Mouse (Mus musculus): ENCODE measurements around the gene Aprt.
"Not testable (repeated sequence)": the region's sequence is repeated elsewhere in the genome, so short reads cannot be mapped to it uniquely, and the experiment has no call there.

Aprt gene

GRCm38 (mm10) chr8:122586171-122586570, 9.5 kb upstream of the Aprt start:
- no peak for DNase-seq (ENCODE audit: low spot score)

DNA sequence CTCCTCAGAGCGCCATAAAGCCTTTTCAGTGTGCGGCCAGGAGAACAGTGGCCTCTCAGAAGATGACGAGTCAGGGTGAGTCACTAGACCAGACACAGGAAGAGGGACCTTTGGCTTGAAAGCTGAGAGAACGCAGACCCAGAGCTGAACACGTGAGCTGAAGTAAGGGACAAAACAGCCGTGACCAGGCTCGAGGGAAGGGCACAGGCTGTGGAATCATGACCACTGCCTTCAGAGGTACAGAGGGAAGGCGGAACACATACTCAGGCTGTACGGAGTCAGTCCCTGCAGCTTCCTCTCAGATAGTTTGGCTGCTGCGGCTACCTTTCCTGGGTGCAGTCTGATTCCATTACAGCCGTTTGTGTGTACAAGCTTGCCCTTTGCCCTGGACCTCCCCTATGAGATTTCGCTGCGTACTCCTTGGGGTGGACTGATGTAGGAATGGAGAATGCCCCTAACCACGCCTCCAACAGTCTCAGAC, 8.7 kb upstream of the Aprt start:
- DNase-seq (ENCODE audit: low spot score) = no peak

- DNase-seq (ENCODE audit: low spot score) = no peak
Measured at GRCm38 (mm10) chr8:122584981-122585380, 8.3 kb upstream of the Aprt start.

DNA sequence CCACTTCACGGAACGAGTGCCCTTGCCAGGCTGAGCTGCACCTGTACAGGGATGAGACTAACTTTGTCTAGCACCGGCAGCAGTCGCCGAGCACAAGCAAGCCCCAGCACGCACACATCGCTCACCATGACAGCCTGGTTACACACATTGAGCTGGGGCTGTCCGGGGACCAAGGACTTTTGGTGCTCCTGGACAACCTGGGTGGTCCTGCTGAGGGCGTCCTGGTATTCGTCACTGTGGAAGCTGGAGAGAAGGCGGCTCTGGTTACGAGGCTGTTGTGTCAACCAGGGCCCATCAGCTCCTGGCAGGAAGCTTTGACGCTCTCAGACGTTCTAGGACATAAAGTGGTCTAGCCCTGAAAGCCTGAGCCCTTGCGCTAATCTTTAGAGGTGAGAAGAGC, 4.2 kb upstream of the Aprt start:
- DNase-seq (ENCODE audit: low spot score) = no peak

GRCm38 (mm10) chr8:122579196-122579595, 2.5 kb upstream of the Aprt start:
- DNase-seq (ENCODE audit: low spot score) = no peak

DNA sequence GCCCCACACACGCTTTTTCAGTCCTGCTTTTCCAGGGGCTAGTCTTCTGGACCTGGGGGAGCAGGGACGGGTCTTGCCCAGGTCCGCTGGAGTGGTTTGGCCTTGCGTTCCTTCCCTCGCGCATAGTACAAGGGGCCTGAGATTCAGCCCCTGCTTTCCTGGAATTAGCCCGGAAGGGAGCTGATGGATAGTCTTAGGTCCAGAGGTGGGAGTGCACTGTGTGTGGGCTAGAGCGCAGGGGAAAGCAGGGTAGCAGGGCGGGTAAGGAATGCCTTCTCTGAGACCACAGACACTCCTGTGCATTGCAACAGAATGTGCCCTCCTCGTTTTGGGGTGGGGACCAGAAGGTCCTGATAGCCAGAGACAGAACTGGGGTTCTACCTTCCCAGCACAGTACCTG, 407 bp upstream of the Aprt start:
- DNase-seq (ENCODE audit: low spot score) = no peak

DNA sequence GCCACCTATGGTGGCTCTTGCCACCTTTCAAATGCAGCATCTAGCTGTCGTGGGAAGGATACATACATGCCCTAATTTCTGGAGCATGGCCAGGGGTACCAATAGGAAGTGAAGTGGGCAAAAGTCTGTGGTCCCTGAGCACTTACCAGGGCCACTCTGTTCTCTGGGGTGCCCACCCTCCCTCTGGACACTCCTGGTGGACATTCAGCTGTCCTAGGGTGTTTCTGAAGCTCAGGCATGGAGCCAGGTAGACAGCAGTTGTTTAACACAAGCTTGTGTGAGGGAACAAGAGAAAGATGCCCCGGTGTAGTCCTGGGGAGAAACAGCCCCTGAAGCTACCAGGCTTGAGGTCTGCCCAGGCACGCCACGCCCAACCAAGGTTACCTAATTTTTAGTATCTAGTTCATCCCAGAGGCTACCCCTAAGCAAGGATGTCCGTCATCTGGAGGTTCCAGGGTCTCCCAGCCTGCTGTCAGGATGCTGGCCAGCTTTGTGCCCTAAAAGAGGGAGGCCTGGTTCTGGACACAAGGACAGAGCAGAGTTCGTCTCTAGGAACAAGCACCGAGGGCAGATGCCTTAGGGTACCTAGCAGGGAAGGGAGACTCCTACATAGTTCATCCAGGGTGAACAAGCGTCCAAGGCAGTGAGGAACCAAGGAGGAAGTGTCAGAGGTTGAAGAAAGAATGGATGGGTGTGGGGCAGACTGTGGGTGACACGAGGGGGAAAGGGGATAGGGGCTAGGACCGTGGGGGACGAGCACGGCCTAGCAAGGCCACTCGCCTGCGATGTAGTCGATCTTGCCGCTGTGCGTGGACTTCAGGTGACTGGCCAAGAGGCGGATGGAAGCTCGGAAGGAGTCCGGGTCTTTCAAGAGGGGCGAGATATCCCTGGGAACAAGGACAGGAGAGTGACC, 718 bp downstream of the Aprt start:
- DNase-seq (ENCODE audit: low spot score) = no peak

- no peak for DNase-seq (ENCODE audit: low spot score)
Measured at GRCm38 (mm10) chr8:122575286-122575685, 1.4 kb downstream of the Aprt start.

DNA sequence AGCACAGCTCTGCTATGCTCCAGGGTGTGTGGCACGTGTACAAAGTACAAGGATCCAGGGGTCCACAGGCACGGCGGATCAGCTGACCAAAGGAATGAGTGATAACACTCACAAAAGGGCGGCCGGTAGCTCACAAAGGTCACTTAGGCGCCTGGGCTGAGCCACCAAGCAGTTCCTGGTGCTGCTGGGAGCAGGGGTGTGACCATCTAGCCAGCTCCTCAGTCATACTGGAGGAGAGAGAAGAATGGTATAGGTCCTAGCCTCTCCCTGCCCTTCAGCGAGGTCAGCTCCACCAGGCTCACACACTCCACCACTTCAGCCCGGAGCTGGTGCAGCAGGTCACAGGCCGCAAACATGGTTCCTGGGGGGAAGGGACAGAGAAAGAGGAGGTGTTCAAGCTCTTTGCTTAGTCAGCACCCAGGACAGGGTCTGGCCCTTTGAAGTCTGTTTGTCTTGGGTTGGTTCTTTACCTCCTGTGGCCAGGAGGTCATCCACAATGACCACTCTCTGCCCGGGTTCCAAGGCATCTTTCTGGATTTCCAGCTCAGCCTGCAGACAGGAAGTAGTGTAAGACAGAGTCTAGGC, 1.9 kb downstream of the Aprt start:
- DNase-seq (ENCODE audit: low spot score) = no peak

DNA sequence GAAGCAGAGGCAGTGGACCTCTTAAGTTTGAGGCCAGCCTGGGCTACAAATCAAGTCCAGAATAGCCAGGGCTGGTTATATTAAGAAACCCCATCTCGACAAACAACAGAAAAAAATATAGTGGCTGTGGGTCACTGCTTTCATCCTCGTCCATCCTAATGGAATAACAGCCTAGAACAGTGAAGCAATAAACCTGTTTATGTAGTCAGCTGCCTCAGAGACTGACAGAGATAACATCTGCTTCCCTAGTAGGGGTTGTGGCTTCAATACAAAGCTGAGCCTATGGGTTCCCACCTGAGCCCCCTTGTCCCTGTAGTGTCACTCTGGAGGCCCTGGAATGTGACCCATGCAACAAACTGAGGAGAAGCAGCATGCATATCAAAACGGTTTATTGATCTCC, 2.4 kb downstream of the Aprt start:
- no peak for DNase-seq (ENCODE audit: low spot score)

GRCm38 (mm10) chr8:122573577-122573976, 3.1 kb downstream of the Aprt start:
- DNase-seq (ENCODE audit: low spot score) = no peak

DNA sequence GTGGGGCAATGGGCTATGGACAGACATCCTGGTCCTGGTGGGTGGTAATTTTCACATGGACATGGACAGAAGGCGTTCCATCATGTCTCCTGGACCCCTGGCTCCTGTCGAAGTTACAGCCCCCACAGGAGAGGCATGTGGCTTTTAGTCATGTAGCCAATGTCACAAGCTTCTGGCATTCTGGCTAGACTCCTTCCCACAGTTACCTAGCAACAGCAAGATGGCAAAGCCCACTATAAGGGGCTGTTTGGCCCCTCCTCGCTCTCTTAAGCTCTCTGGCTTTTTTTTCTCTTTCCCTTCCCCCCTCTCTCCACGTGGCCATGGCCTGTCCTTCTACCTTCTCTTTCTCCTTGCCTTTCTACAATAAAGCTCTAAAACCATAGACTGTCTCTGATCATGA, 3.5 kb downstream of the Aprt start:
- not testable (repeated sequence) for DNase-seq (ENCODE audit: low spot score)

- no peak for DNase-seq (ENCODE audit: low spot score)
Measured at GRCm38 (mm10) chr8:122572751-122573150, 4.0 kb downstream of the Aprt start.

DNA sequence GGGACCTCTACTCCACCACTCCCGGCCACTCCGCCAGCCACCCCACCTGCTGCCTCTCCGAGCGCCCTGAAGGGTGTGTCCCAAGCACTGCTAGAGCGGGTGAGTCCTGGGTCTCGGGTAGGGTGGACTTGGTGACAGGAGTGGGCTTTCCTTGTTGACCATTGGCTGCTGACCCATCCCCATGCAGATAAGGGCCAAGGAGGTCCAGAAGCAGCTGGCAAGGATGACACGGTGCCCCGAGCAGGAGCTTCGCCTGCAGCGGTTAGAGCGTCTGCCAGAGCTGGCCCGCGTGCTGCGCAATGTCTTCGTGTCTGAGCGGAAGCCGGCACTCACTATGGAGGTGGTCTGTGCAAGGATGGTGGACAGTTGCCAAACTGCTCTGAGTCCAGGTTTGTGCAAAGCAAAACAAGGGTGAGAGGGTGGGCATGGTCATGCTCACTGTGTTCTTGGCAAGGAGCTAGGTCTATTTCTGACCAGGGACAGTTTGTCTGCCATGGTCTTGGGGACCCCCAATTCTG, 4.9 kb downstream of the Aprt start:
- DNase-seq (ENCODE audit: low spot score) = no peak

DNA sequence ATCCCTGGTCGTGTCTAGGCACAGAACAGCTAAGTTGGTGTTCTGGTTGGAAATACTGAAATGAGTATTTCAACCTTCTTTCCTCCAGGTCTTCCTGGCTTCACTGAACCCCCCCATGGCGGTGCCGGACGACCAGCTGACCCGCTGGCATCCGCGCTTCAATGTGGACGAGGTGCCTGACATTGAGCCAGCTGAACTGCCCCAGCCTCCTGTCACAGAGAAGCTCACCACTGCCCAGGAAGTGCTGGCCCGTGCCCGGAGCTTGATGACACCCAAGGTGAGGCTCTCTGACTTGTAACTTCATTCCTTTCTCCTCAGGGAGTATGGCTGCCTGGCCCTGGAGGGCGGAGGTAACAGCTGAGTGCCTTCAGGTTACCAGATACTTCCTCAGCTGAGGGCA, 5.6 kb downstream of the Aprt start:
- DNase-seq (ENCODE audit: low spot score) = no peak

DNA sequence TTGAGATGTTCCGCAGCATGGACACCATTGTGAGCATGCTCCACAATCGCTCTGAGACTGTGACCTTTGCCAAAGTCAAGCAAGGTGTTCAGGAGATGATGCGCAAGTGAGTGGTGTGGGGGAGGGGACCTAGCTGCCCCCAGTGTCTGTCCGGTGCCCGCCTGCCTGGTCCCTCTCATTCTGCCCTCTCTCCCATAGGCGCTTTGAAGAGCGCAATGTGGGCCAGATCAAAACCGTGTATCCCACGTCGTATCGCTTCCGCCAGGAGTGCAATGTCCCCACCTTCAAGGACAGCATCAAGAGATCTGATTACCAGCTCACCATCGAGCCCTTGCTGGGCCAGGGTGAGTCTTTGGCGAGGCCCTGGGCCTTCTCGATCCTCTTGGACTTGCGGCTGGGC, 6.7 kb downstream of the Aprt start:
- DNase-seq (ENCODE audit: low spot score) = no peak

DNA sequence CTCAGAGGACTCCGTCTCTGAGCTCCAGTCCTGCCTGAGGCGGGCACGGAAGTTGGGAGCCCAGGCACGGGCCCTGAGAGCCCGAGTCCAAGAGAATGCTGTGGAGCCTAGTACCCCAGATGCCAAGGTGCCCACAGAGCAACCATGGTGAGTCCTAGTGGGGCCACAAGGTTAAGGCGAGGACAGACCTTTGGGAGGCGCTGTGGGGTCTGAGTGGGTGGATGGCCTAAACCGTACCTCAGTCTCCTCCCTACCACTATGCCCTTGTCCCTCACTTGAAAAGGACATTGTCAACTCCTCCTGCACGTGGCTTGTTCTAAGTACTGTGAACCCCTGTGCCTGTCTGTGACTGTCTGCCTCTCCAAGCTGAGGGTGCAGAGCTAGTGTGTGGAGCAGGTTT, 7.4 kb downstream of the Aprt start:
- no peak for DNase-seq (ENCODE audit: low spot score)

GRCm38 (mm10) chr8:122568881-122569309, 7.8 kb downstream of the Aprt start:
- no peak for DNase-seq (ENCODE audit: low spot score)

- DNase-seq (ENCODE audit: low spot score) = peak; percentile 65
Measured at GRCm38 (mm10) chr8:122568109-122568504, 8.6 kb downstream of the Aprt start.

GRCm38 (mm10) chr8:122567361-122568108, 9.2 kb downstream of the Aprt start, which contains the start of gene Cdt1:
TSS of gene Cdt1 (plus strand) at chr8:122568015.
- DNase-seq (ENCODE audit: low spot score) = peak; percentile 94

GRCm38 (mm10) chr8:122566766-122567165, 9.9 kb downstream of the Aprt start:
- no peak for DNase-seq (ENCODE audit: low spot score)
